Mouse (Mus musculus): ENCODE measurements around the gene Vwa7. TPM values are rescaled to one million over a fixed set of nuclear protein-coding genes. Genes with fewer than 3 reads are reported as not detected.

Gene Vwa7
- polyA plus RNA-seq, 1 experiment from 2014 or later = 0.14 TPM

- no peak overlapping the region for H3K9ac ChIP-seq (replicated peaks; ENCODE audit: low read depth, low read length)
- no peak overlapping the region for H3K4me3 ChIP-seq (replicated peaks; ENCODE audit: low read length)
- H3K9me3 ChIP-seq (ENCODE audit: control insufficient read depth, low read length) = no peaks in the 10 kb centered on the region
- WGBS = 74% methylated on average over 13 of the region's 13 CpGs
- no peaks in the 10 kb centered on the region for H3K27me3 ChIP-seq (replicated peaks; ENCODE audit: control insufficient read depth, insufficient read depth, low read length)
- H3K4me2 ChIP-seq (ENCODE audit: low read length) = no peak overlapping the region
- ATAC-seq = no peak
- no peak overlapping the region for H3K27ac ChIP-seq (ENCODE audit: low read length)
- H3K4me1 ChIP-seq (replicated peaks; ENCODE audit: control insufficient read depth, insufficient read depth, low read length) = peaks cover 22% of the 10 kb centered on the region
- no peaks in the 10 kb centered on the region for H3K36me3 ChIP-seq (ENCODE audit: control insufficient read depth, insufficient read depth)
Observed at GRCm38 (mm10) chr17:35024261-35024660, 7.9 kb downstream of the Vwa7 start.

- Histone ChIP-seq H3K4me1 (replicated peaks; ENCODE audit: control insufficient read depth, insufficient read depth, low read length) (peaks cover 25% of the 10 kb centered on the region), H3K9me3 (ENCODE audit: control insufficient read depth, low read length) (no peaks in the 10 kb centered on the region), H3K4me3 (replicated peaks; ENCODE audit: low read length) (no peak overlapping the region), H3K27ac (ENCODE audit: low read length) (no peak overlapping the region), H3K27me3 (replicated peaks; ENCODE audit: control insufficient read depth, insufficient read depth, low read length) (no peaks in the 10 kb centered on the region), H3K36me3 (ENCODE audit: control insufficient read depth, insufficient read depth) (no peaks in the 10 kb centered on the region), H3K4me2 (ENCODE audit: low read length) (no peak overlapping the region), H3K9ac (replicated peaks; ENCODE audit: low read depth, low read length) (no peak overlapping the region)
- 79% methylated on average over 5 of the region's 10 CpGs for WGBS
- no peak for ATAC-seq
Observed at GRCm38 (mm10) chr17:35024691-35025488, 8.5 kb downstream of the Vwa7 start.

DNA sequence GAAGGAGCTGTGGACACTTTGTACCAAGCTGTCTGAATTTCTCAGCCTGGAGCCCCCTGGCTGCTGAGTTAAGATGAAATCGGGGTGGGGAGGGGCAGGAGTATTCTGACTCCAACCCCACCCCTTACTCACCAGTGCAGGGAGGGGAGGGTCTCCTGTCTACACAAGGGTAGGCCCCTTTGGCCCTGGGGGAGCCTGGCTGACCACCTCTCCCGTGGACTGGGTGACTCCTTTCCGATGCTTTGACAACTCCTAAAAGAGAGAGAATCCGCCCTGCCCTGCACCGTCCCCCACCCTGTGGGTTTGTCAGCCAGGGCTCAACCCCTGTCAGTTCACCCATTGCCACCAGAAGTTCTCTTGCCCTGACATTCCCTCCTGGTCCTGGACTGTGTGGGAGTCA lies 9.8 kb downstream of the Vwa7 start:
- Histone ChIP-seq H3K36me3 (ENCODE audit: control insufficient read depth, insufficient read depth) (no peaks in the 10 kb centered on the region), H3K4me2 (ENCODE audit: low read length) (no peak overlapping the region), H3K27me3 (replicated peaks; ENCODE audit: control insufficient read depth, insufficient read depth, low read length) (no peaks in the 10 kb centered on the region), H3K4me1 (replicated peaks; ENCODE audit: control insufficient read depth, insufficient read depth, low read length) (peaks cover 25% of the 10 kb centered on the region), H3K9me3 (ENCODE audit: control insufficient read depth, low read length) (no peaks in the 10 kb centered on the region), H3K4me3 (replicated peaks; ENCODE audit: low read length) (no peak overlapping the region), H3K9ac (replicated peaks; ENCODE audit: low read depth, low read length) (no peak overlapping the region), H3K27ac (ENCODE audit: low read length) (no peak overlapping the region)
- 84% methylated on average over 5 of the region's 5 CpGs for WGBS
- no peak for ATAC-seq

DNA sequence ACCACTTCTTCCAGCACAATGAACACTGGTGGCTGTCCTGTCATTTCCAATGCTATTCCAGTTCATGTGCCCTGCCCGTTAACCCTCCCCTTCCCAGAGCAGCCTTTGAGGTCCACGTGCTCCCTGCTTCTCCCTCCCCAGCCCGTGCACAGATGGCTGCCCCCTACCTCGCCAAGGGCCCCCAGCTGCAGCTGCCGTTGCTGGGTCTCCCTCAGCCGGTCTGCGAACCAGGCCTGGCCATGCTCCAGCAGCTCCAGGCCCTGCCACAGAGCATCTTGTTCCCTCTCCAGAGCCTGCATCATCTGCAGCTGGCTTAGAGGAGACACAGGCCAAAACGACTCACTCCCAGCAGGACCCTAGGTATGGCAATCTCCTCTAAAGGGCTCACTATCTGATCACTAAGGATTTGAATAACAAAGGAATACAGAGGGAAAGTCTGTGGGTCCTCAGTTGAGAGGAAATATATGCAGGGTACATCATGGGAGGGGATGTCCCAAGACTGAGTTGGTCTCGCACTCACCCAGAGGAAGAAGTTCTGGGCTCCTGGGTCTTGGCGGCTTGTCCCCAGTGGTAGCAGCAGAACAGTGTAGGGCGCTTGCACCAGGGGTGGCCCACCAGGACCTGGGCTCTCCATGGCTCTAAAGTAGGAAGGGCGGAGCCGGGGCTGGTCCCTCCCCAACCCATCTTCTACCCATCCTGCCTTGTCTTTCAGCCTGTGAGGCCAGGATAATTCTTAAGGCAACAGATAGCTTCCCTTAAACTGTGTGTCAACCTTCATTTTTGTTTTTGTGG lies 11.1 kb downstream of the Vwa7 start, which contains the start of gene Sapcd1:
TSS of gene Sapcd1 (minus strand) at position 740 of the 792 bp plus-strand sequence.
- Histone ChIP-seq H3K27ac (ENCODE audit: low read length) (peak within 1 kb of the TSS; percentile 73), H3K36me3 (ENCODE audit: control insufficient read depth, insufficient read depth) (no peaks in the 10 kb centered on the region), H3K4me1 (replicated peaks; ENCODE audit: control insufficient read depth, insufficient read depth, low read length) (peaks cover 19% of the 10 kb centered on the region), H3K4me2 (ENCODE audit: low read length) (peak within 1 kb of the TSS; percentile 15), H3K9me3 (ENCODE audit: control insufficient read depth, low read length) (no peaks in the 10 kb centered on the region), H3K9ac (replicated peaks; ENCODE audit: low read depth, low read length) (peak within 1 kb of the TSS; percentile 48), H3K4me3 (replicated peaks; ENCODE audit: low read length) (no peak within 1 kb of the TSS), H3K27me3 (replicated peaks; ENCODE audit: control insufficient read depth, insufficient read depth, low read length) (no peaks in the 10 kb centered on the region)
- WGBS = 22% methylated on average over 13 of the region's 13 CpGs
- peak; percentile 84 for ATAC-seq

DNA sequence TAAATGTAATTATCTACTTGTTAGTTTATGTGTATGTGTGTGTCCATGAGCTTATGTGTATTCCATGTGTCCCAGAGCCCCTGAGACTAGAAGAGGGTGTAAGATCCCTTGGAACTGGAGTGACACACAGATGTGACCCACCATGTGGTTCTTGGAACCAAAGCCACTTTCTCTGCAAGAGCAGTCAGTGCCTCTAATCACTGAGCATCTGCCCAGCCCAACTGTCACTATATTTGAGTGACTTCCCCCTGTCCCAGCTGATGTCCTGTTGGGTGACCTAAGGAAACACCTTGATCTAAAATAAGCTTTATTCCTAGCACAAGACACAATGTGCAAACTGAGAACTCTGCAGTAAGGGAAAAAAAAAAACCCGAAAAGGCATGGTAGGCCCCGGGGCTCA lies 11.9 kb downstream of the Vwa7 start:
- 86% methylated on average over 2 of the region's 2 CpGs for WGBS

GRCm38 (mm10) chr17:35029691-35030532 lies 13.5 kb downstream of the Vwa7 start:
- no peak overlapping the region for H3K9ac ChIP-seq (replicated peaks; ENCODE audit: low read depth, low read length)
- H3K4me3 ChIP-seq (replicated peaks; ENCODE audit: low read length) = no peak overlapping the region
- WGBS = 35% methylated on average over 19 of the region's 19 CpGs
- no peaks in the 10 kb centered on the region for H3K27me3 ChIP-seq (replicated peaks; ENCODE audit: control insufficient read depth, insufficient read depth, low read length)
- no peaks in the 10 kb centered on the region for H3K9me3 ChIP-seq (ENCODE audit: control insufficient read depth, low read length)
- peaks cover 19% of the 10 kb centered on the region for H3K4me1 ChIP-seq (replicated peaks; ENCODE audit: control insufficient read depth, insufficient read depth, low read length)
- no peak overlapping the region for H3K27ac ChIP-seq (ENCODE audit: low read length)
- H3K4me2 ChIP-seq (ENCODE audit: low read length) = no peak overlapping the region
- no peaks in the 10 kb centered on the region for H3K36me3 ChIP-seq (ENCODE audit: control insufficient read depth, insufficient read depth)
- ATAC-seq = no peak

More for the DNA sequence above, 11.9 kb downstream of the Vwa7 start:
- Histone ChIP-seq H3K27ac (ENCODE audit: low read length) (no peak overlapping the region), H3K9me3 (ENCODE audit: control insufficient read depth, low read length) (no peaks in the 10 kb centered on the region), H3K4me3 (replicated peaks; ENCODE audit: low read length) (no peak overlapping the region), H3K36me3 (ENCODE audit: control insufficient read depth, insufficient read depth) (no peaks in the 10 kb centered on the region), H3K9ac (replicated peaks; ENCODE audit: low read depth, low read length) (no peak overlapping the region), H3K27me3 (replicated peaks; ENCODE audit: control insufficient read depth, insufficient read depth, low read length) (no peaks in the 10 kb centered on the region), H3K4me1 (replicated peaks; ENCODE audit: control insufficient read depth, insufficient read depth, low read length) (peaks cover 19% of the 10 kb centered on the region), H3K4me2 (ENCODE audit: low read length) (no peak overlapping the region)
- no peak for ATAC-seq

DNA sequence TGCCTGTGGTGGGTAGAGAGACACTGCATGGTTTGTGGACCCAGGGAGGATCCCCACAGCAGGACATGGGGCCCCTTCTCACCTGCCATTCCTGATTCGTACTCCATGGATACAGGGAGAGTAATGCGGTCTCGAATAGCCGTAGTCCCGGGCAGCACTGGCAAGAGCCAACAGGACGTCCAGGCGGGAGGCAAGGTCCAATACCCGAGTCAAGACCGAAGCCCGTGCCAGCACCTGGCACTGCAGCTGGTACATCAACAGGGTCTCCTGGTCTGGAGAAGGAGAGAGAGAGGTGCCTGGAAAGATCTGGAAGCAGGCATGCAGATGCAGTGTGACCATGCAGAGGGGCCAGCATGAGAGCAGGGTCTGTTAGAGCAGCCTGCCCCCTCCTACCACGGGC lies 14.9 kb downstream of the Vwa7 start:
- 89% methylated on average over 11 of the region's 11 CpGs for WGBS
- H3K9ac ChIP-seq (replicated peaks; ENCODE audit: low read depth, low read length) = no peak overlapping the region
- H3K4me2 ChIP-seq (ENCODE audit: low read length) = no peak overlapping the region
- H3K27ac ChIP-seq (ENCODE audit: low read length) = no peak overlapping the region
- no peaks in the 10 kb centered on the region for H3K36me3 ChIP-seq (ENCODE audit: control insufficient read depth, insufficient read depth)
- H3K9me3 ChIP-seq (ENCODE audit: control insufficient read depth, low read length) = no peaks in the 10 kb centered on the region
- H3K4me1 ChIP-seq (replicated peaks; ENCODE audit: control insufficient read depth, insufficient read depth, low read length) = peaks cover 16% of the 10 kb centered on the region
- no peaks in the 10 kb centered on the region for H3K27me3 ChIP-seq (replicated peaks; ENCODE audit: control insufficient read depth, insufficient read depth, low read length)
- no peak for ATAC-seq
- H3K4me3 ChIP-seq (replicated peaks; ENCODE audit: low read length) = no peak overlapping the region

GRCm38 (mm10) chr17:35031880-35032279 lies 15.5 kb downstream of the Vwa7 start:
- H3K27me3 ChIP-seq (replicated peaks; ENCODE audit: control insufficient read depth, insufficient read depth, low read length) = no peaks in the 10 kb centered on the region
- H3K9ac ChIP-seq (replicated peaks; ENCODE audit: low read depth, low read length) = no peak overlapping the region
- H3K4me2 ChIP-seq (ENCODE audit: low read length) = no peak overlapping the region
- H3K36me3 ChIP-seq (ENCODE audit: control insufficient read depth, insufficient read depth) = no peaks in the 10 kb centered on the region
- no peak overlapping the region for H3K4me3 ChIP-seq (replicated peaks; ENCODE audit: low read length)
- ATAC-seq = no peak
- H3K27ac ChIP-seq (ENCODE audit: low read length) = no peak overlapping the region
- H3K9me3 ChIP-seq (ENCODE audit: control insufficient read depth, low read length) = no peaks in the 10 kb centered on the region
- 89% methylated on average over 7 of the region's 7 CpGs for WGBS
- peaks cover 12% of the 10 kb centered on the region for H3K4me1 ChIP-seq (replicated peaks; ENCODE audit: control insufficient read depth, insufficient read depth, low read length)

All from forebrain, embryonic 16.5 days (tissue).